Mouse (Mus musculus) spleen, postnatal 10 days (tissue): ENCODE measurements around the gene Slc39a7.

Experiments used
- DNase-seq, 2 experiments: peaks; one replicate each; pipeline ENCODE4 v3.0.0; 2021 to 2022; ENCODE audit warnings: low spot score in 2 of 2

Slc39a7 gene

GRCm38 (mm10) chr17:34031465-34032173 is at the start of gene Slc39a7, which contains the start of gene Rxrb:
Gene Slc39a7, minus strand, starts transcription at chr17:34031682.
Gene Rxrb, plus strand, starts transcription at chr17:34031812.
- peak; percentile 97 to 99 for DNase-seq

GRCm38 (mm10) chr17:34079621-34080020 is 48.1 kb upstream of the Slc39a7 start:
- DNase-seq: no peak

- DNase-seq: no peak
These were observed 47.5 kb upstream of the Slc39a7 start for GRCm38 (mm10) chr17:34079002-34079401.

- DNase-seq: no peak
These were observed 46.7 kb upstream of the Slc39a7 start for GRCm38 (mm10) chr17:34078148-34078547.

- peak; percentile 51 to 82 for DNase-seq
These were observed 46.1 kb upstream of the Slc39a7 start for GRCm38 (mm10) chr17:34077549-34077948.

- peak; percentile 72 to 89 for DNase-seq
These were observed 43.8 kb upstream of the Slc39a7 start for GRCm38 (mm10) chr17:34075271-34075670.

GRCm38 (mm10) chr17:34072091-34072490 is 40.6 kb upstream of the Slc39a7 start:
- no peak for DNase-seq

GRCm38 (mm10) chr17:34068864-34069263 is 37.4 kb upstream of the Slc39a7 start:
- DNase-seq: no peak

GRCm38 (mm10) chr17:34057224-34057623 is 25.7 kb upstream of the Slc39a7 start:
- no peak for DNase-seq

GRCm38 (mm10) chr17:34047404-34048050 is 16.0 kb upstream of the Slc39a7 start:
- no peak for DNase-seq

- no peak for DNase-seq
These were observed 14.5 kb upstream of the Slc39a7 start for GRCm38 (mm10) chr17:34045941-34046340.

- DNase-seq: no peak
These were observed 8.3 kb upstream of the Slc39a7 start for GRCm38 (mm10) chr17:34039562-34040450.

- no peak for DNase-seq
These were observed 7.5 kb upstream of the Slc39a7 start, which contains the start of gene Col11a2 for GRCm38 (mm10) chr17:34038878-34039561. Gene Col11a2, plus strand, starts transcription at chr17:34039437.

GRCm38 (mm10) chr17:34038440-34038839 is 7.0 kb upstream of the Slc39a7 start:
- DNase-seq: no peak

GRCm38 (mm10) chr17:34037241-34037640 is 5.8 kb upstream of the Slc39a7 start:
- no peak for DNase-seq

GRCm38 (mm10) chr17:34036647-34037046 is 5.2 kb upstream of the Slc39a7 start:
- no peak for DNase-seq

- no peak for DNase-seq
These were observed 4.0 kb upstream of the Slc39a7 start for GRCm38 (mm10) chr17:34035517-34035916.

GRCm38 (mm10) chr17:34034064-34034463 is 2.6 kb upstream of the Slc39a7 start:
- peak; percentile 77 to 89 for DNase-seq

- DNase-seq: peak in 1 of 2 experiments; percentile 23
These were observed 2.0 kb upstream of the Slc39a7 start for GRCm38 (mm10) chr17:34033441-34033840.

- peak; percentile 51 to 54 for DNase-seq
These were observed 1.3 kb upstream of the Slc39a7 start for GRCm38 (mm10) chr17:34032806-34033205.

- peak; percentile 73 to 81 for DNase-seq
These were observed 721 bp upstream of the Slc39a7 start for GRCm38 (mm10) chr17:34032174-34032632.
